Mouse (Mus musculus) bone marrow macrophage, adult 2 months (primary cell): Measurements from ENCODE around the gene Bag2.
A peak's percentile ranks its signal among the peaks of the same experiment; 100 is the strongest.

Experiments
- CTCF ChIP-seq: IDR thresholded peaks from 2 replicates; pipeline ENCODE4 v1.5.1; 2012; ENCODE audit warnings: low read depth, mild to moderate bottlenecking, low read length, moderate library complexity
- POLR2A ChIP-seq: IDR thresholded peaks from 2 replicates; pipeline ENCODE4 v1.6.1; 2012; ENCODE audit warnings: mild to moderate bottlenecking, low read depth, low read length, borderline replicate concordance

DNA sequence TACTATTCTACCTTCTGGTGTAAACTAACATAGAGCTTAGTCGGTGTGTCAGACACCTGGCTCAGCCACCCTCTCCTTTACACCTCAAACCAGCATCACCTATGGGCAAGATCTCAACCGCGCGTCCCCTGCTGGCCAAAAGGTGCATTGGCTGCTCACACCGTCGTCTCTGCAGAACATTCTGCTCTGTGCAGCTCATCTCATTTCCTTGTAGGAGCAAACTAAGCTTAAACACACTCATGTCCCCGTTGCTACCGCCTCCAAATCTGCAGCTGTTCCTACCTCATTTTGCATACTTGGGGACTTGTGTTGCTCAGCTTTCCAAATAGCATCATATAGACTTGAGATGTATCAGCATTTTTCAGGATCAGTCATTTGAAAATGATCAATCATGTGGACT, 14.7 kb downstream of the Bag2 start:
- TF ChIP-seq POLR2A (no peak), CTCF (peak; percentile 38; the same call in 1 of the 2 replicates)
